Mouse (Mus musculus): Measurements from ENCODE around the gene Ptprt. TPM values are rescaled to one million over a fixed set of nuclear protein-coding genes. Genes with fewer than 3 reads are reported as not detected.

Gene Ptprt
- polyA plus RNA-seq, 1 experiment from 2014 or later = 14.0 TPM

DNA sequence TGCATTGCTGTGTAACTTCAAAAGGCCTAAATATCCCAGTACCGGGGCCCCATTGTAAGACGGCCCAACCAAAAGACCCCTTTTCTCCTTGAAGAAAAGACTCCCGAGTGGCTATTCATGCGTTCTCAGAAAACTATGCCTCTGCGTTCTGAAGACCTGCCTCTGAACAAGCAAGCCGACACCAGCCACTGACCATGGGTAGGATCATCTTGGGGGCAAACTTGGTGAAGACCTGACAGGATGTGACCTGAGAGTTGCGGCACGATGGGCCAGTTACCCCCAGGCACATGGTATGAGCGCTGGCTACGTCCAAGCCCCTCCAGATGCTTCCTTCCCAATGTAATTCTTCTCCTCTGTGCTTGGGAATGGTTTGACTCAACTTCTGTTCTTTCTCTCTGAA, 153.3 kb downstream of the Ptprt start:
- Histone ChIP-seq H3K4me3 (replicated peaks) (no peak overlapping the region), H3K4me1 (peaks cover 13% of the 10 kb centered on the region), H3K36me3 (no peaks in the 10 kb centered on the region), H3K9ac (replicated peaks) (no peak overlapping the region), H3K27me3 (replicated peaks) (no peaks in the 10 kb centered on the region), H3K4me2 (no peak overlapping the region), H3K27ac (replicated peaks) (no peak overlapping the region), H3K9me3 (replicated peaks) (no peaks in the 10 kb centered on the region)
- ATAC-seq (ENCODE audit: low FRiP score) = no peak
- WGBS = 31% methylated on average over 10 of the region's 10 CpGs

DNA sequence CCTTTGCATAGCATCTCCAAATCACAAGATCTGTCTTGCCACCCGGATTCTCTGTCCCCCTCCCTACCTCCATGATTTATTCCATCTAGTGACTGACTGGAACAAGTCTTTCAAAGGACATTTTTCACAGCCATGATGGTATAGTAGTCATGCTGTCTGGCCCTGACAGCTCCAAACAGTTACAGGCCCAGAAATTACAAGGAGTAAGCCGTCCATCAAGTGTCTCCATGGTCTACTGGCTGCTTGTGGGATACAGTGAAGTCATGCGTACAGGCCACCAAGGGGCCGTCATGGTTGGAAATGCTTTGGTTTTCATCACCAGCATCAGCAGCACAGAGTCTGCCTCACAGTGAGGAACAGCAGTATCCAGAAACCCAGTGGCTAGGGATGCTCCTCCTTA, 156.1 kb downstream of the Ptprt start:
- H3K9ac ChIP-seq (replicated peaks) = no peak overlapping the region
- 37% methylated on average over 4 of the region's 4 CpGs for WGBS
- no peak overlapping the region for H3K4me3 ChIP-seq (replicated peaks)
- no peaks in the 10 kb centered on the region for H3K27me3 ChIP-seq (replicated peaks)
- H3K4me2 ChIP-seq = no peak overlapping the region
- H3K36me3 ChIP-seq = no peaks in the 10 kb centered on the region
- H3K27ac ChIP-seq (replicated peaks) = no peak overlapping the region
- H3K9me3 ChIP-seq (replicated peaks) = no peaks in the 10 kb centered on the region
- H3K4me1 ChIP-seq = peaks cover 13% of the 10 kb centered on the region
- ATAC-seq (ENCODE audit: low FRiP score) = no peak

DNA sequence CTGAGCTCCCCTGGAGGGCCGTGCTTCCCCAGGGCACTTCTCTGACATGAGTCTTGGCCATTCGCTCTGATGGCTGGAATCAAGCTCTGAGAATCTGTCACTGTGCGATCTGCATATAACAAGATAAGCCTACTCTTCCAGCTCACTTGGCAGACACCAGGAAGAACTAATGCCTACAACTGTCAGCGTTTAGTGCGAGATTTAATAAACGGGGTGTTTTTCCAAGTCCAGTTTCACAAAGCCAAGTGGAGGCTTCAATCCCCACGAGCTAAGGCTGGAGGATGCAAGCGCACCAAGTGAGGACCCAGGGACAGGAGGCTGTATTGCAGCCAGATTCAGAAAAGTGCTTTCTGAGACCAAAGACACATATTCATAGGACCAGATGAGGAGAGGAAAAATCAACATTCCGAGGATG, 161.4 kb downstream of the Ptprt start:
- H3K4me3 ChIP-seq (replicated peaks) = no peak overlapping the region
- no peaks in the 10 kb centered on the region for H3K9me3 ChIP-seq (replicated peaks)
- H3K9ac ChIP-seq (replicated peaks) = no peak overlapping the region
- no peaks in the 10 kb centered on the region for H3K4me1 ChIP-seq
- 94% methylated on average over 9 of the region's 9 CpGs for WGBS
- no peak for ATAC-seq (ENCODE audit: low FRiP score)
- H3K4me2 ChIP-seq = no peak overlapping the region
- no peaks in the 10 kb centered on the region for H3K36me3 ChIP-seq
- no peaks in the 10 kb centered on the region for H3K27me3 ChIP-seq (replicated peaks)
- no peak overlapping the region for H3K27ac ChIP-seq (replicated peaks)

DNA sequence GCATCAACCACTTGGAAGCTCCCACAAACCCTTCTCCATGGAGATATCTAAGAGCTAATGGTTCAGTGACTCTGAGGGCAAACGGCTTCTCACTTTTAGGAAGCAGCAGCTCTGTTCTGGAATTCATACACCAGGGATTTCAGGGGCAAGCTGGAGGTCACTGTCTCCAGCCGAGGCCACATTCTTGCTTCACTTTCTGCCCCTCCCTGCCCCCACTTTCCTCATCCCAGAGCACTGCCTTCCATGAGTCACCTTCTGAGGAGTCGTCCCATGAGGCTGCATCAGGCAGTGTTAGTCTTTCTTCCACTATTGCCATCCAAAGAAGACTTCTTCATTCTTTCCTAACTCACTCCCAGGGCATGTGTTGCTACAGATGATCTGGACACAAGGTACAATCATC, 162.8 kb downstream of the Ptprt start:
- no peaks in the 10 kb centered on the region for H3K27me3 ChIP-seq (replicated peaks)
- ATAC-seq (ENCODE audit: low FRiP score) = no peak
- H3K4me1 ChIP-seq = no peaks in the 10 kb centered on the region
- no peak overlapping the region for H3K9ac ChIP-seq (replicated peaks)
- no peak overlapping the region for H3K4me2 ChIP-seq
- no peak overlapping the region for H3K4me3 ChIP-seq (replicated peaks)
- no peaks in the 10 kb centered on the region for H3K9me3 ChIP-seq (replicated peaks)
- WGBS = 78% methylated on average over 3 of the region's 3 CpGs
- no peak overlapping the region for H3K27ac ChIP-seq (replicated peaks)
- no peaks in the 10 kb centered on the region for H3K36me3 ChIP-seq

DNA sequence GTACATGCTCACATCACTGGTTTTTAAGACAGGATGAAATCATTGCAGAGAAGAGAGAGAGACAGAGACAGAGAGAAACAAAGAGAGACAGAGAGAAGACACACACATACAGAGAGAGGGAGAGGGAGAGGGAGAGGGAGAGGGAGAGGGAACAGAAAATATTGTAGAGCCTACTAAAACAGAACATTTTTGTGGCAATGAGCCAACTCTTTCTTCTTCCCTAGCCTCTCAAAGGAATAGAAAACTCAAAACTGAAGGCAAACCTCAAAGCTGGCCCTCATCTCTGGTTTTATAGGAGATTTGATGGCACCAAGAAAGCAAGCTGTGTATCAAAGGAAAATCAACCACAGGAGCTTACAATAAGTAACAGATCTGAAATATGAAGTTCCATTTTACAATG, 176.9 kb downstream of the Ptprt start:
- no peaks in the 10 kb centered on the region for H3K36me3 ChIP-seq
- H3K27me3 ChIP-seq (replicated peaks) = no peaks in the 10 kb centered on the region
- no peak overlapping the region for H3K27ac ChIP-seq (replicated peaks)
- ATAC-seq (ENCODE audit: low FRiP score) = no peak
- no peaks in the 10 kb centered on the region for H3K9me3 ChIP-seq (replicated peaks)
- H3K9ac ChIP-seq (replicated peaks) = no peak overlapping the region
- no peaks in the 10 kb centered on the region for H3K4me1 ChIP-seq
- no peak overlapping the region for H3K4me2 ChIP-seq
- H3K4me3 ChIP-seq (replicated peaks) = no peak overlapping the region

DNA sequence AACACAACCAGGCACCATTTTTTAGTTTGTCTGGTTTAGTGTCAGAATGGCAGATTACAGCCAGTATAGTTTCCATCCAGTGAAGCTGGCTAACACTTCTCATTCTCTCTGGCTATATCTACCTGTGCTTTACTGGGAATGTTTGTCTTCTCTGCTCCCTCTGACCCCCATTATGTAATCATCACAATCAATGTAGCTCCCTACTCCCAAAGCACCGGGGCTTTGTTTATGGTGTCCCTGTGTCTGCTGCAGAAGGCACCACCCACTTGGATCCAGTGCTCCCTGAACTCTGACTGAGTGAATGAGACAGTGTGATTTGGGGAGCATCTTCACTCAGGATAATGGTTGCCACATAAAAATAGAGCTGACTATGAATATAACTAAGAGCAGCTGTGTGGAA, 217.8 kb downstream of the Ptprt start:
- H3K4me3 ChIP-seq (replicated peaks) = no peak overlapping the region
- H3K9ac ChIP-seq (replicated peaks) = no peak overlapping the region
- WGBS = 65% methylated on average over 1 of the region's 1 CpGs
- H3K27me3 ChIP-seq (replicated peaks) = no peaks in the 10 kb centered on the region
- no peaks in the 10 kb centered on the region for H3K9me3 ChIP-seq (replicated peaks)
- H3K4me2 ChIP-seq = no peak overlapping the region
- no peaks in the 10 kb centered on the region for H3K36me3 ChIP-seq
- H3K4me1 ChIP-seq = no peaks in the 10 kb centered on the region
- ATAC-seq (ENCODE audit: low FRiP score) = no peak
- H3K27ac ChIP-seq (replicated peaks) = no peak overlapping the region

DNA sequence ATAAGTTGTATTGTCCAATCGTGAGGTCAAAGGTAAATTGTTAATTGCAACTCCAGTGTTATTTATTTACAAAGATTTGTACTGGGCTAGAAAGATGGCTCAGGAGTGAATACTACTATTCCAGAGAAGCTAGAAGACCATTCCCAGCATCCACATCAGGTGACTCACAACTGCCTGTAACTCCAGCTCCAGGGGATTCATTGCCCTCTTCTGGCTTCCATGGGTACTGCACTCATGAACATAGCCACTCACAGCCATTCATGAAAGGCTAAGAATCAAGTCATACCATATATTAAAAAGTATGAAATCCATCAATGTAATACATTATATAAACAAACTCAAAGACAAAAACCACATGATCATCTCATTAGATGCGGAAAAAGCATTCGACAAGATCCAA, 224.3 kb downstream of the Ptprt start:
- Histone ChIP-seq H3K4me2 (no peak overlapping the region), H3K4me3 (replicated peaks) (no peak overlapping the region), H3K27me3 (replicated peaks) (no peaks in the 10 kb centered on the region), H3K9ac (replicated peaks) (no peak overlapping the region), H3K36me3 (no peaks in the 10 kb centered on the region), H3K9me3 (replicated peaks) (no peaks in the 10 kb centered on the region), H3K27ac (replicated peaks) (no peak overlapping the region), H3K4me1 (no peaks in the 10 kb centered on the region)
- 93% methylated on average over 3 of the region's 3 CpGs for WGBS
- no peak for ATAC-seq (ENCODE audit: low FRiP score)

DNA sequence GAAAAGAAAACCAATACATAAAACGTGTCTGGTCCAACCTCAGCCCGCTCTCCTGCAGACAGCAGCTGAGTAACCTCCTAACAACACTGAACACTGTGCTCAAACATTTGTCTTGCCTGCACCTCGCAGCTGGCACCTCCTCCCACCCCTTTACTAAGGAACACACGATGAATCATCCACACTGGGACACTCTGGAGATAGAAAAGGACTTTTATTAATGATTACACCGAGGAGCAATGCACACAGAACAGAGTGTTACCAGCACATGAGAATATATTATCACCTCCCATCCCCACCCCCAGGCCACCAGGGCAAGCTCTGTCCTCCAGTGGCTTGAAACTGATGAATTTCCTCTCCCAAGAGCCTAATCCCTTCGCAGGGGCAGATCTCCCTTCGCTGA, 230.8 kb downstream of the Ptprt start:
- 49% methylated on average over 7 of the region's 7 CpGs for WGBS
- H3K4me1 ChIP-seq = 0 out of 2 replicates have a peak, but pooled peaks cover 9% of the 10 kb centered on the region
- H3K9ac ChIP-seq (replicated peaks) = no peak overlapping the region
- no peak overlapping the region for H3K4me3 ChIP-seq (replicated peaks)
- H3K27me3 ChIP-seq (replicated peaks) = no peaks in the 10 kb centered on the region
- no peak for ATAC-seq (ENCODE audit: low FRiP score)
- H3K36me3 ChIP-seq = no peaks in the 10 kb centered on the region
- H3K4me2 ChIP-seq = no peak overlapping the region
- no peak overlapping the region for H3K27ac ChIP-seq (replicated peaks)
- H3K9me3 ChIP-seq (replicated peaks) = no peaks in the 10 kb centered on the region

DNA sequence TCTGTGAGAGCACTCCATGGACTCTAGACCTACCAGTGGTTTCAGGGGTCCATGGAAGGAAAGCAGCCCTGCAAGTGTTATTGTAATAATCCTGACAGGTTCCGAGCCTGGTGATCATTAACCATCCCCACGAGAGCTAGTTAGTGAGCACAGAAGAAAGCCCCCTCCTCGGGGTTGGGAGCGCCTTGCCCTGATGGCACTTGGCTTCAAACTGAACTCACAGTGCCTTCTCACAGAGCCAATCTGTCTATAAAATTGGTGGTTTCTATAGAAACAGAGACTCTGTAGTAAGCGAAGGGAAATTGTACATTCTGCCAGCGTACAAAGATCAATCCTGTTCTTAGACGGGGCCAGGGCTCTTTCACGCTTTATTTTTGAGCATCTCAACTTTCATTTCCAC, 234.8 kb downstream of the Ptprt start:
- no peak for ATAC-seq (ENCODE audit: low FRiP score)
- WGBS = 66% methylated on average over 8 of the region's 8 CpGs
- H3K36me3 ChIP-seq = no peaks in the 10 kb centered on the region

DNA sequence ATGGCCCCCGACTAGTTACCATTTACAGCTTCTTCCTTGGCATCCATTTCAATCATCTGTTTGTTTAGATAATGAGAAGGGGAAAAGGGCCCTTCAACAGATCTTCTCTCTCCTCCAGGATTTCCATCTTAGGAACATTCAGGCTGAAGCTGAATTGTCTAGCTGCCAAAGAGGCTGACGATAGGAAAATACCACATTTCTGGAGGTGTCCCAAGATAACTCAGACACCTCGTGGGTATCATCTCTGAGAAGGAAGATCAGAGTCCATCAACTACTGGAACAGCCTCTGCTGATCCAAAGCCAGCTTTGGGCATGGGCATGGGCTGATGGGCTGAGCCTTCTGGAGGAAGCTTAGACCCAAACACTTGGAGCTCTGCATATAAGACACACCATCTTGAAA, 242.8 kb downstream of the Ptprt start:
- Histone ChIP-seq H3K36me3 (no peaks in the 10 kb centered on the region), H3K9ac (replicated peaks) (no peak overlapping the region), H3K4me2 (no peak overlapping the region), H3K9me3 (replicated peaks) (no peaks in the 10 kb centered on the region), H3K27ac (replicated peaks) (no peak overlapping the region), H3K4me3 (replicated peaks) (no peak overlapping the region), H3K4me1 (peaks cover 4% of the 10 kb centered on the region; the same call in 1 of the 2 replicates), H3K27me3 (replicated peaks) (no peaks in the 10 kb centered on the region)
- 77% methylated on average over 3 of the region's 3 CpGs for WGBS
- ATAC-seq (ENCODE audit: low FRiP score) = no peak

More for the DNA sequence above, 234.8 kb downstream of the Ptprt start:
- no peaks in the 10 kb centered on the region for H3K9me3 ChIP-seq (replicated peaks)
- no peaks in the 10 kb centered on the region for H3K27me3 ChIP-seq (replicated peaks)
- no peak overlapping the region for H3K27ac ChIP-seq (replicated peaks)
- H3K4me2 ChIP-seq = no peak overlapping the region
- H3K9ac ChIP-seq (replicated peaks) = no peak overlapping the region
- no peak overlapping the region for H3K4me3 ChIP-seq (replicated peaks)
- H3K4me1 ChIP-seq = 0 out of 2 replicates have a peak, but pooled peaks cover 9% of the 10 kb centered on the region

DNA sequence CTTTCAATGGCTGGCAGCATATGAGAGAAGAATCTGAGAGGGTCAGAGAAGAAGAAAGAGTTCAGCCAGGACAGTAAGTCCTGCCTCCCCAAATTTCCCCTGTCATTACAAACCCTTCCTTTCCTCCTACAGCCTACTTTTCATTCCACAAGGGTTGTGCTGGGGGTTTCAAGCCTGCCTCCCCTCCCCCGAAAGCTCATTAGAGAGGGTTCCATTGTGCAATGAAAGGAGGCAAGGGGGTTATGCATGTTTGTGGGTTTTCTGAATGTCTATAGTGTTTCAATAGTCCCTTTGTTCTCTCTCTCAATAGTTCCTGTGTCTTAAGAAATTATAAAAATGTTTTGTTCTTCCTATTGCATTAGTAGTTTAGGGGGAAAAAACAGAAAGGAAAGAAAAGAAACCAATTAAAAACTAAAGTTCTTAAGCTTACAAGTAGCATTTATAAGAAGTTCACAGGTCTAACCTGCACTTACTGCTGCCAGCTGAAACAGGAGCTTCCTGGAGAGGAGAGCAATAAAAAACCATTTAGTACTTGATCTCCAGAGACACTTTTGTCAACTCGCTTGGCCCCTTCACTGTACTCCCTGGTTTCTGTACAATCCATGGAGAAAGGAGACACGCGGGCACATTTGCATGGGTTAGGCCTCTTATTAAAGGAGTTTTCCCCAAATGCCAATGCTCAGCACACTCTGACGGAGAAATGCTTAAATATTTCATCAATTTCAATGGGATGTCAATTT, 247.7 kb downstream of the Ptprt start:
- Histone ChIP-seq H3K27me3 (replicated peaks) (no peaks in the 10 kb centered on the region), H3K36me3 (no peaks in the 10 kb centered on the region), H3K4me3 (replicated peaks) (no peak overlapping the region), H3K9me3 (replicated peaks) (no peaks in the 10 kb centered on the region), H3K4me1 (peaks cover 11% of the 10 kb centered on the region; the same call in 1 of the 2 replicates), H3K27ac (replicated peaks) (no peak overlapping the region), H3K4me2 (no peak overlapping the region), H3K9ac (replicated peaks) (no peak overlapping the region)
- WGBS = 23% methylated on average over 5 of the region's 5 CpGs
- ATAC-seq (ENCODE audit: low FRiP score) = no peak

DNA sequence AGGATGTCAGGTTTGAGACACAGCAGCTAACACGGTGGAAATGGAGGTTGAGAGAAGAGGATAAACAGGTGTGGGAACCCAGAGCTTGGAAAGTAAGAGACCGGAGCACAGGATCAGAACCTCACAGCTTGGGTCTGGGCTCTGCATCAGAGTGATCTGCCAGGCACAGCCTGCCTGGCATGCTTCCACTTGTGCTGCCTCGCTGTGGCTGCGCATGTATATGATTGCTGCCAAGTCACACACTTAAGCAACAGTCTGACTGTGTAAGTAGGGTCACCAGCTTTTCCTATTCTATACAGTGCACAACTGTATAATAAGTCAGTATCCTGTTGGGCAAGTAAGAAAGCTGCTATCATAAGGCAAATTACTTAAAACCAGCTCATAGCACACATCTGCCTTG, 249.9 kb downstream of the Ptprt start:
- no peak overlapping the region for H3K4me3 ChIP-seq (replicated peaks)
- 80% methylated on average over 4 of the region's 4 CpGs for WGBS
- H3K27me3 ChIP-seq (replicated peaks) = no peaks in the 10 kb centered on the region
- H3K36me3 ChIP-seq = no peaks in the 10 kb centered on the region
- no peak overlapping the region for H3K4me2 ChIP-seq
- ATAC-seq (ENCODE audit: low FRiP score) = no peak
- H3K9me3 ChIP-seq (replicated peaks) = no peaks in the 10 kb centered on the region
- H3K9ac ChIP-seq (replicated peaks) = no peak overlapping the region
- peaks cover 11% of the 10 kb centered on the region; the same call in 1 of the 2 replicates for H3K4me1 ChIP-seq
- no peak overlapping the region for H3K27ac ChIP-seq (replicated peaks)
